Mouse (Mus musculus) kidney, embryonic 14.5 days (tissue): ENCODE data around the gene Clk1. TPM values are rescaled to one million over a fixed set of nuclear protein-coding genes. Genes with fewer than 3 reads are reported as not detected.

Experiments used
- ATAC-seq: fragments of 200-750 bp; cut with Nextera tagmentation; 2 replicates; pipeline ENCODE4 v1.8.0; 2017; ENCODE audit warnings: moderate number of reproducible peaks, mild to moderate bottlenecking, moderate TSS enrichment, moderate library complexity; ENCODE audit not compliant: low FRiP score, low TSS enrichment
- H3K27ac ChIP-seq: fragments of 300-500 bp; sonication (generic); 2 replicates; pipeline ENCODE4 v1.5.1; 2014; ENCODE audit warnings: low read depth, mild to moderate bottlenecking, low read length, moderate library complexity, mixed read lengths
- H3K27me3 ChIP-seq: fragments of 300-500 bp; sonication (generic); 2 replicates; pipeline ENCODE4 v1.6.1; 2014; ENCODE audit warnings: mild to moderate bottlenecking, low read length; ENCODE audit not compliant: control insufficient read depth, insufficient read depth
- H3K36me3 ChIP-seq: fragments of 300-500 bp; sonication (generic); 2 replicates; pipeline ENCODE4 v1.6.1; 2014; ENCODE audit warnings: low read length, mixed read lengths; ENCODE audit not compliant: control insufficient read depth, insufficient read depth
- H3K4me1 ChIP-seq: fragments of 300-500 bp; sonication (generic); 2 replicates; pipeline ENCODE4 v1.6.1; 2014; ENCODE audit warnings: low read length, mixed read lengths; ENCODE audit not compliant: control insufficient read depth, insufficient read depth
- H3K4me2 ChIP-seq: fragments of 300-500 bp; sonication (generic); replicated peaks from 2 replicates; pipeline ENCODE4 v1.6.1; 2014; ENCODE audit warnings: low read depth, mild to moderate bottlenecking, low read length
- H3K4me3 ChIP-seq: fragments of 300-500 bp; sonication (generic); 2 replicates; pipeline ENCODE4 v1.5.1; 2014; ENCODE audit warnings: mild to moderate bottlenecking, low read length
- H3K9ac ChIP-seq: fragments of 300-500 bp; sonication (generic); 2 replicates; pipeline ENCODE4 v1.6.1; 2014; ENCODE audit warnings: low read depth, mild to moderate bottlenecking, low read length, moderate library complexity
- H3K9me3 ChIP-seq: fragments of 300-500 bp; sonication (generic); 2 replicates; pipeline ENCODE4 v1.6.1; 2016; ENCODE audit warnings: low read length; ENCODE audit not compliant: control insufficient read depth
- WGBS: fragments of 180-500 bp; shearing (Covaris S2); extraction: QIAGEN DNeasy Blood & Tissue Kit; methylation state at CpG from one replicate; pipeline ENCODE4 v1.1.7; 2014; 5-methylcytosine and 5-hydroxymethylcytosine counted together
- polyA plus RNA-seq: library from polyadenylated mRNA; unstranded; fragments of >200 nt; fragmentation: Nextera tagmentation; extraction: Ambion mirVana; gene quantifications from 2 replicates; pipeline ENCODE4 v1.2.1, GENCODE M21; 2014

Clk1 gene
- polyA plus RNA-seq: 205 and 214 TPM in 2 replicates

- Histone ChIP-seq H3K27ac (peak within 1 kb of the TSS; percentile 100), H3K4me1 (peaks cover 11% of the 10 kb centered on the region; the same call in 1 of the 2 replicates), H3K9me3 (no peaks in the 10 kb centered on the region), H3K4me2 (peak within 1 kb of the TSS; percentile 63), H3K27me3 (no peaks in the 10 kb centered on the region), H3K36me3 (peaks cover 26% of the 10 kb centered on the region), H3K9ac (peak within 1 kb of the TSS; percentile 100), H3K4me3 (peak within 1 kb of the TSS; percentile 98)
- WGBS: under 1% methylated on average over 79 of the region's 79 CpGs
- peak; percentile 97 for ATAC-seq
Measured at GRCm38 (mm10) chr1:58423371-58424248, at the start of gene Clk1. TSS of gene Clk1 (minus strand) at chr1:58424066.

GRCm38 (mm10) chr1:58465561-58465960 is 41.7 kb upstream of the Clk1 start:
- WGBS: 93% methylated on average over 4 of the region's 4 CpGs
- H3K4me2 ChIP-seq: no peak overlapping the region

GRCm38 (mm10) chr1:58465042-58465441 is 41.2 kb upstream of the Clk1 start:
- no peak overlapping the region for H3K4me3 ChIP-seq
- no peaks in the 10 kb centered on the region for H3K9me3 ChIP-seq
- no peak overlapping the region for H3K9ac ChIP-seq
- H3K36me3 ChIP-seq: peaks cover 82% of the 10 kb centered on the region
- H3K4me1 ChIP-seq: no peaks in the 10 kb centered on the region
- no peak overlapping the region for H3K27ac ChIP-seq
- H3K27me3 ChIP-seq: no peaks in the 10 kb centered on the region
- ATAC-seq: no peak
- 93% methylated on average over 4 of the region's 4 CpGs for WGBS
- no peak overlapping the region for H3K4me2 ChIP-seq

More at GRCm38 (mm10) chr1:58465561-58465960, 41.7 kb upstream of the Clk1 start:
- Histone ChIP-seq H3K4me3 (no peak overlapping the region), H3K9ac (no peak overlapping the region), H3K4me1 (no peaks in the 10 kb centered on the region), H3K27ac (no peak overlapping the region), H3K9me3 (no peaks in the 10 kb centered on the region), H3K36me3 (peaks cover 83% of the 10 kb centered on the region), H3K27me3 (no peaks in the 10 kb centered on the region)
- no peak for ATAC-seq

- no peaks in the 10 kb centered on the region for H3K9me3 ChIP-seq
- no peaks in the 10 kb centered on the region for H3K27me3 ChIP-seq
- ATAC-seq: no peak
- H3K4me1 ChIP-seq: no peaks in the 10 kb centered on the region
- H3K27ac ChIP-seq: no peak overlapping the region
- H3K9ac ChIP-seq: no peak overlapping the region
- WGBS: 71% methylated on average over 2 of the region's 2 CpGs
- peaks cover 78% of the 10 kb centered on the region for H3K36me3 ChIP-seq
- H3K4me2 ChIP-seq: no peak overlapping the region
- H3K4me3 ChIP-seq: no peak overlapping the region
Measured at GRCm38 (mm10) chr1:58463935-58464334, 40.1 kb upstream of the Clk1 start.

GRCm38 (mm10) chr1:58460566-58460965 is 36.7 kb upstream of the Clk1 start:
- Histone ChIP-seq H3K9ac (no peak overlapping the region), H3K4me2 (no peak overlapping the region), H3K4me3 (no peak overlapping the region), H3K27ac (no peak overlapping the region), H3K36me3 (peaks cover 90% of the 10 kb centered on the region), H3K9me3 (no peaks in the 10 kb centered on the region), H3K4me1 (no peaks in the 10 kb centered on the region), H3K27me3 (no peaks in the 10 kb centered on the region)
- ATAC-seq: no peak
- WGBS: 95% methylated on average over 3 of the region's 3 CpGs

- peaks cover 91% of the 10 kb centered on the region for H3K36me3 ChIP-seq
Measured at GRCm38 (mm10) chr1:58458867-58459266, 35.0 kb upstream of the Clk1 start.

GRCm38 (mm10) chr1:58458175-58458574 is 34.3 kb upstream of the Clk1 start:
- ATAC-seq: no peak
- H3K4me1 ChIP-seq: no peaks in the 10 kb centered on the region
- H3K27ac ChIP-seq: no peak overlapping the region
- H3K9me3 ChIP-seq: no peaks in the 10 kb centered on the region
- no peak overlapping the region for H3K4me3 ChIP-seq
- no peak overlapping the region for H3K9ac ChIP-seq
- H3K4me2 ChIP-seq: no peak overlapping the region
- H3K36me3 ChIP-seq: peaks cover 92% of the 10 kb centered on the region
- no peaks in the 10 kb centered on the region for H3K27me3 ChIP-seq
- WGBS: 79% methylated on average over 5 of the region's 5 CpGs

More at GRCm38 (mm10) chr1:58458867-58459266, 35.0 kb upstream of the Clk1 start:
- Histone ChIP-seq H3K4me1 (no peaks in the 10 kb centered on the region), H3K4me2 (no peak overlapping the region), H3K27me3 (no peaks in the 10 kb centered on the region), H3K27ac (no peak overlapping the region), H3K9ac (no peak overlapping the region), H3K4me3 (no peak overlapping the region), H3K9me3 (no peaks in the 10 kb centered on the region)
- WGBS: 84% methylated on average over 2 of the region's 2 CpGs
- ATAC-seq: no peak

- no peak overlapping the region for H3K27ac ChIP-seq
- H3K9me3 ChIP-seq: no peaks in the 10 kb centered on the region
- ATAC-seq: no peak
- no peak overlapping the region for H3K4me3 ChIP-seq
- no peaks in the 10 kb centered on the region for H3K4me1 ChIP-seq
- H3K9ac ChIP-seq: no peak overlapping the region
- H3K4me2 ChIP-seq: no peak overlapping the region
- WGBS: 90% methylated on average over 6 of the region's 6 CpGs
- peaks cover 85% of the 10 kb centered on the region for H3K36me3 ChIP-seq
- H3K27me3 ChIP-seq: no peaks in the 10 kb centered on the region
Measured at GRCm38 (mm10) chr1:58454316-58454715, 30.4 kb upstream of the Clk1 start.

- Histone ChIP-seq H3K9me3 (no peaks in the 10 kb centered on the region), H3K4me2 (no peak overlapping the region), H3K27ac (no peak overlapping the region), H3K27me3 (no peaks in the 10 kb centered on the region), H3K36me3 (peaks cover 42% of the 10 kb centered on the region), H3K9ac (no peak overlapping the region), H3K4me3 (no peak overlapping the region), H3K4me1 (peaks cover 12% of the 10 kb centered on the region; the same call in 1 of the 2 replicates)
- ATAC-seq: no peak
- 88% methylated on average over 7 of the region's 7 CpGs for WGBS
Measured at GRCm38 (mm10) chr1:58448396-58448795, 24.5 kb upstream of the Clk1 start.
